Mouse (Mus musculus): Measurements from ENCODE around the gene Sez6l.

DNA sequence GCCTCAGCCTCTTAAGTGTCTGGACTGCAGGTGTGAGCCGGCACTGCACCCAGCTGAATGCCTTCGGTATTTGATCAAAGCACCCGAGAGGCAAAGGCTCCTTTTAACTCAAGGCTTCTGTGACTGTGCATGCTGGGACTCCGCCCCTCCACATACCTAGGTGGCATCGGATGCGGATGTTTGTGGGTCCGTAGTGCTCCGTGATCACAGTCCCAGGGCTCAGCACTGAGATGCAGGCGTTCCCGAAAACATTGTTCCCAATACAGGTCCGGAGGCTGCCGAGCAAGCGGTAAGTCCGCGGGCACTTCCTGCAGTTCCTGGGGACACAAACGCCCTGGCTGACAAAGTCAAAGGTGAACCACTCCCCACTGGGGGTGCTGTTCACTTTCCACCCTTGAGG, 186.0 kb downstream of the Sez6l start:
- TF ChIP-seq CTCF (IDR thresholded peaks at IDR 0.05; ENCODE audit: extremely low read depth, insufficient read depth, low read length) = no peak
- TF ChIP-seq POLR2A (IDR thresholded peaks at IDR 0.05; ENCODE audit: extremely low read depth, insufficient read depth, low read length) = no peak
